Mouse (Mus musculus) CH12.LX (cell line): ENCODE measurements around the gene Lemd2. TPM values are rescaled to one million over a fixed set of nuclear protein-coding genes. Genes with fewer than 3 reads are reported as not detected.

Experiments
- DNase-seq: peaks from one replicate; pipeline ENCODE4 v3.0.0-alpha.2; 2013; ENCODE audit errors: extremely low read depth
- H3K27ac ChIP-seq: 2 replicates; pipeline ENCODE4 v1.5.1; 2012; ENCODE audit warnings: low read depth, mild to moderate bottlenecking, control low read depth, moderate library complexity; ENCODE audit not compliant: insufficient read depth
- H3K27me3 ChIP-seq: replicated peaks from 2 replicates; pipeline ENCODE3; 2012; ENCODE audit warnings: inconsistent platforms
- H3K36me3 ChIP-seq, 2 experiments: replicated peaks in 1 of 2; 2 replicates each; pipeline versions ENCODE3 to v1.6.1; 2012; ENCODE audit warnings: inconsistent platforms in 1 of 2, low read length in 1 of 2, mild to moderate bottlenecking in 1 of 2, mixed read lengths in 1 of 2, moderate library complexity in 1 of 2; ENCODE audit not compliant: control insufficient read depth in 1 of 2, insufficient read depth in 1 of 2
- H3K4me1 ChIP-seq, 2 experiments: 2 replicates each; pipeline ENCODE4 v1.6.1; 2012; ENCODE audit warnings: inconsistent platforms in 1 of 2, moderate library complexity in 1 of 2; ENCODE audit not compliant: insufficient read depth in 2 of 2, control insufficient read depth in 1 of 2
- H3K4me2 ChIP-seq: 2 replicates; pipeline ENCODE4 v1.6.1; 2012; ENCODE audit warnings: low read depth, mild to moderate bottlenecking, control low read depth; ENCODE audit not compliant: poor library complexity, insufficient read depth, severe bottlenecking
- H3K4me3 ChIP-seq, 3 experiments: fragments of 150-350 bp in 1 of 3; sonication (generic) in 1 of 3; replicated peaks in 1 of 3; 2 replicates each; pipeline versions ENCODE3 to v1.5.1; 2011 to 2012; ENCODE audit warnings: low read depth in 2 of 3, low read length in 2 of 3, mild to moderate bottlenecking in 2 of 3, moderate library complexity in 2 of 3, control low read depth in 1 of 3, improper control_type of control experiment in 1 of 3, inconsistent platforms in 1 of 3, mixed read lengths in 1 of 3; ENCODE audit not compliant: poor library complexity in 1 of 3
- H3K79me2 ChIP-seq: replicated peaks from 2 replicates; pipeline ENCODE4 v1.6.1; 2012; ENCODE audit warnings: mild to moderate bottlenecking, moderate library complexity; ENCODE audit not compliant: control insufficient read depth, poor library complexity, insufficient read depth, severe bottlenecking; ENCODE audit errors: extremely low read depth
- H3K9ac ChIP-seq: 2 replicates; pipeline ENCODE4 v1.6.1; 2012; ENCODE audit warnings: low read depth, mild to moderate bottlenecking, control low read depth, moderate library complexity; ENCODE audit not compliant: insufficient read depth
- H3K9me3 ChIP-seq: replicated peaks from 2 replicates; pipeline ENCODE3; 2012; ENCODE audit warnings: low read length, inconsistent platforms, mixed read lengths
- CHD2 ChIP-seq: IDR thresholded peaks from 2 replicates; pipeline ENCODE4 v1.6.1; 2011; ENCODE audit warnings: low read length, improper control_type of control experiment
- E2F4 ChIP-seq: IDR thresholded peaks from 2 replicates; pipeline ENCODE4 v1.6.1; 2011; ENCODE audit warnings: low read depth, low read length, improper control_type of control experiment; ENCODE audit not compliant: insufficient replicate concordance
- ELF1 ChIP-seq: IDR thresholded peaks from 2 replicates; pipeline ENCODE4 v1.6.1; 2014; ENCODE audit warnings: low read depth, mild to moderate bottlenecking, inconsistent platforms, low read length, improper control_type of control experiment
- EP300 ChIP-seq: IDR thresholded peaks from 2 replicates; pipeline ENCODE4 v1.6.1; 2011; ENCODE audit warnings: low read length, improper control_type of control experiment
- ETS1 ChIP-seq: conservative IDR thresholded peaks from 2 replicates; pipeline ENCODE4 v1.6.1; 2012; ENCODE audit warnings: low read depth, mild to moderate bottlenecking, inconsistent platforms, low read length, improper control_type of control experiment, moderate library complexity
- GABPA ChIP-seq: IDR thresholded peaks from 2 replicates; pipeline ENCODE4 v1.6.1; 2012; ENCODE audit warnings: low read depth, low read length, improper control_type of control experiment, inconsistent platforms; ENCODE audit not compliant: insufficient replicate concordance
- HCFC1 ChIP-seq: IDR thresholded peaks from 2 replicates; pipeline ENCODE4 v1.6.1; 2012; ENCODE audit warnings: low read depth, mild to moderate bottlenecking, inconsistent platforms, low read length, improper control_type of control experiment
- JUND ChIP-seq: conservative IDR thresholded peaks from 2 replicates; pipeline ENCODE4 v1.6.1; 2011; ENCODE audit warnings: low read depth, low read length, improper control_type of control experiment
- MAFK ChIP-seq: IDR thresholded peaks from 2 replicates; pipeline ENCODE4 v1.6.1; 2011; ENCODE audit warnings: low read length, improper control_type of control experiment; ENCODE audit not compliant: insufficient replicate concordance
- MAX ChIP-seq: IDR thresholded peaks from 2 replicates; pipeline ENCODE4 v1.6.1; 2011; ENCODE audit warnings: low read length, improper control_type of control experiment
- MAZ ChIP-seq: IDR thresholded peaks from 2 replicates; pipeline ENCODE4 v1.6.1; 2012; ENCODE audit warnings: low read depth, mild to moderate bottlenecking, inconsistent platforms, low read length, improper control_type of control experiment, moderate library complexity
- MXI1 ChIP-seq: IDR thresholded peaks from 2 replicates; pipeline ENCODE4 v1.6.1; 2011; ENCODE audit warnings: mild to moderate bottlenecking, low read depth, low read length, improper control_type of control experiment
- MYC ChIP-seq: IDR thresholded peaks from 2 replicates; pipeline ENCODE4 v1.6.1; 2011; ENCODE audit warnings: low read depth, mild to moderate bottlenecking, improper control_type of control experiment, low read length
- NELFE ChIP-seq: IDR thresholded peaks from 2 replicates; pipeline ENCODE4 v1.6.1; 2011; ENCODE audit warnings: low read depth, low read length, improper control_type of control experiment
- NRF1 ChIP-seq: IDR thresholded peaks from 2 replicates; pipeline ENCODE4 v1.6.1; 2014; ENCODE audit warnings: low read depth, mild to moderate bottlenecking, inconsistent platforms, low read length, improper control_type of control experiment, moderate library complexity
- PAX5 ChIP-seq: IDR thresholded peaks from 2 replicates; pipeline ENCODE4 v1.6.1; 2012; ENCODE audit warnings: low read length, inconsistent platforms, mixed read lengths
- POLR2A ChIP-seq: IDR thresholded peaks from 2 replicates; pipeline ENCODE4 v1.6.1; 2011; ENCODE audit warnings: low read depth, mild to moderate bottlenecking, improper control_type of control experiment, low read length
- POLR2AphosphoS2 ChIP-seq: IDR thresholded peaks from 2 replicates; pipeline ENCODE4 v1.6.1; 2011; ENCODE audit warnings: low read depth, low read length, improper control_type of control experiment
- RAD21 ChIP-seq: IDR thresholded peaks from 2 replicates; pipeline ENCODE4 v1.6.1; 2011; ENCODE audit warnings: low read depth, mild to moderate bottlenecking, low read length, improper control_type of control experiment, moderate library complexity
- SIN3A ChIP-seq: IDR thresholded peaks from 2 replicates; pipeline ENCODE4 v1.6.1; 2012; ENCODE audit warnings: low read length, improper control_type of control experiment, inconsistent platforms
- SMC3 ChIP-seq: IDR thresholded peaks from 2 replicates; pipeline ENCODE4 v1.6.1; 2011; ENCODE audit warnings: low read depth, low read length, improper control_type of control experiment
- UBTF ChIP-seq: IDR thresholded peaks from 2 replicates; pipeline ENCODE4 v1.6.1; 2012; ENCODE audit warnings: low read depth, mild to moderate bottlenecking, inconsistent platforms, low read length, improper control_type of control experiment, moderate library complexity
- USF1 ChIP-seq: IDR thresholded peaks from 2 replicates; pipeline ENCODE4 v1.6.1; 2014; ENCODE audit warnings: low read depth, mild to moderate bottlenecking, inconsistent platforms, low read length, improper control_type of control experiment
- USF2 ChIP-seq: conservative IDR thresholded peaks from 2 replicates; pipeline ENCODE4 v1.6.1; 2011; ENCODE audit warnings: low read depth, low read length, improper control_type of control experiment
- ZC3H11A ChIP-seq: IDR thresholded peaks from 2 replicates; pipeline ENCODE4 v1.6.1; 2012; ENCODE audit warnings: low read depth, mild to moderate bottlenecking, inconsistent platforms, low read length, improper control_type of control experiment
- ZKSCAN1 ChIP-seq: IDR thresholded peaks from 2 replicates; pipeline ENCODE4 v1.6.1; 2012; ENCODE audit warnings: low read depth, inconsistent platforms, low read length, improper control_type of control experiment, borderline replicate concordance
- ZMIZ1 ChIP-seq: IDR thresholded peaks from 2 replicates; pipeline ENCODE4 v1.6.1; 2012; ENCODE audit warnings: low read depth, mild to moderate bottlenecking, inconsistent platforms, low read length, improper control_type of control experiment
- dilution Hi-C: fragments of 300-500 bp; cut with MboI; formaldehyde crosslinking; loops from 2 replicates; pipeline ENCODE4 v1.14.3; 2020; ENCODE audit warnings: low sequenced_read_pairs; ENCODE audit not compliant: extremely low pct_unique_long_range_greater_than_20kb, extremely low pct_ligation_motif_present
- in situ Hi-C: fragments of 300-500 bp; cut with MboI; formaldehyde crosslinking; loops from 3 replicates; pipeline ENCODE4 v1.14.3; 2019; ENCODE audit warnings: low sequenced_read_pairs, low pct_ligation_motif_present, low pct_unique_long_range_greater_than_20kb, mixed read lengths
- polyA plus RNA-seq: library from polyadenylated mRNA; unstranded; fragments of >175 nt; gene quantifications from 2 replicates; pipeline ENCODE4 v1.2.1, GENCODE M21; 2012; ENCODE audit warnings: low read depth; ENCODE audit not compliant: insufficient read length
- total RNA-seq, 2 experiments: library from RNA; depleted of rRNA; stranded (reverse); fragments of 300-350 nt in 1 of 2; fragments of >200 nt in 1 of 2; gene quantifications; 2 replicates each; pipeline ENCODE4 v1.2.3; 2012 to 2014

Lemd2 gene
- total and polyA plus RNA-seq, 3 experiments: 15.1 to 28.8 (median 18.4) TPM

DNA sequence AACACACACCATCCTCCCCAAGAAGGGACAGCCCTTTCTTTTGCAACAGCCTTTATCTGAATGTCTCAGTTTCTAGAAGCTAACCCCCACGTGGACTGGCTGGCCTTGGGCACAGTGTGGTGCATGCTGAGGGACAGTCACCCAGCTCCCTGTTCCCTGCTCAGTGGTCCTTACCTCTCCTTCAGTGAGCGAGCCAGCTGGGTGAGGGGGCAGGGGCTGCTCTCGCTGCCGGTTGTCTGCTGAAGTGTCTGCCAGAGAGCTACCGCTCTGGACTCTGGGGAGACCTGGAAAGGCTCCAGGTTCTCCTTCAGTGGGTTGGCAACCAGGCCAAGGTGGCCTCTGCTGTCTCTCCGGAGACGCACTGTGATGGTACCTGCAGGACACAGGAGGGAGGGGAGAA, 53.4 kb downstream of the Lemd2 start:
- H3K27ac ChIP-seq: no peak overlapping the region
- dilution Hi-C loops (no loop called here), in situ Hi-C loops (no loop called here)
- no peak overlapping the region for H3K4me3 ChIP-seq
- no peak overlapping the region for H3K9ac ChIP-seq
- peaks cover 0 to 12% of the 10 kb centered on the region in 2 experiments; a peak in 2 of 4 replicates for H3K4me1 ChIP-seq
- H3K9me3 ChIP-seq: no peaks in the 10 kb centered on the region
- peaks cover 90 to 98% of the 10 kb centered on the region in 2 experiments for H3K36me3 ChIP-seq
- TF ChIP-seq NRF1 (no peak), POLR2A (no peak), E2F4 (no peak), SIN3A (no peak), PAX5 (no peak), ZKSCAN1 (no peak), MAX (no peak), MAFK (no peak), ZC3H11A (no peak), ZMIZ1 (no peak), USF1 (no peak), MAZ (no peak), ELF1 (no peak), NELFE (no peak)
- no peak for DNase-seq
- no peaks in the 10 kb centered on the region for H3K27me3 ChIP-seq
- no peak overlapping the region for H3K4me2 ChIP-seq
- H3K79me2 ChIP-seq: no peaks in the 10 kb centered on the region; the same call in 1 of the 2 replicates

DNA sequence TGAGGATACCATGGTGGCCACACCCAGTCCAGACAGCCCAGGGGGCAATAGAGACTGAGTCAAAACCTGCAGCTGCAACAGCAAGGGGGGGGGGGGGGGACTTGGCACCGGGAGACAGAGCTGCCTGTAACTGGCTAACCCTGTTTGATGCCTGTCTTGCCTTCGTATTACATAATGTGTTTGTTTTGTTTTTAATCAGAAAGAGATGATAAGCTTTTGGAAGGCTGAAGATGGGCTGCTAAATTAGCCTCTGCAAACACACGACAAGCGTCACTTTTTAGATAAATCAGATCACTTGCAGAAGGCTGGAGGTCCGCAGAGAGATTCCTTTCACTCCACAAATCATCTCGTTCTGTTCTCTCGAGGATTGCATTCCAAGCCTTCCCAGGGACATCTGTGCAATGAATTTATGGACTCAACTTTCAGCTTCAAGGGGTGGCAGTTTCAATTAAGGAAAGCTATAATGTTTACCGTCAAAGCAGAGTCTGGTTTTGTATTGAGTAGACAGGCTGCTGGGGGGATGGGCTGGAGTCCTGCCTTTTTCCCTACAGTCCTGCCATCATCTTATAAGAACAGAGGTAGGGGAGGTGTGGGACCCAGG, 57.8 kb downstream of the Lemd2 start:
- Histone ChIP-seq H3K4me2 (no peak overlapping the region), H3K4me1 (peaks cover 0 to 5% of the 10 kb centered on the region in 2 experiments; a peak in 2 of 4 replicates), H3K79me2 (no peaks in the 10 kb centered on the region), H3K27ac (no peak overlapping the region), H3K4me3 (no peak overlapping the region), H3K27me3 (no peaks in the 10 kb centered on the region), H3K36me3 (peaks cover 68 to 82% of the 10 kb centered on the region in 2 experiments), H3K9ac (no peak overlapping the region), H3K9me3 (no peaks in the 10 kb centered on the region)
- TF ChIP-seq MYC (no peak), GABPA (no peak), MAFK (no peak), USF1 (no peak), MXI1 (no peak), EP300 (no peak), SMC3 (no peak), CHD2 (no peak), MAX (no peak), HCFC1 (no peak), POLR2AphosphoS2 (no peak), RAD21 (no peak), NRF1 (no peak), UBTF (no peak), ETS1 (no peak), USF2 (no peak), JUND (no peak), SIN3A (no peak)
- in situ Hi-C loops (no loop called here), dilution Hi-C loops (no loop called here)
- no peak for DNase-seq
